Mouse (Mus musculus) lung, postnatal 10 days (tissue): ENCODE measurements at regions not wholly inside any gene's neighbourhood (a gene's known extent, or its start where the extent isn't known, plus 50 kb on each side); places are given as distances from the start of the nearest gene placed in this dataset.
A peak's percentile ranks its signal among the peaks of the same experiment; 100 is the strongest.

ENCODE experiments used
- DNase-seq: peaks from one replicate; pipeline ENCODE4 v3.0.0; 2021

GRCm38 (mm10) chr3:100401080-100401479 is 88.0 kb downstream of the Tent5c start:
- DNase-seq = no peak

- no peak for DNase-seq
Measured at GRCm38 (mm10) chr3:100397491-100397890, 91.6 kb downstream of the Tent5c start.

- DNase-seq = no peak
Measured at GRCm38 (mm10) chr3:100394911-100395604, 94.1 kb downstream of the Tent5c start.

- no peak for DNase-seq
Measured at GRCm38 (mm10) chr3:100393956-100394355, 95.2 kb downstream of the Tent5c start.

GRCm38 (mm10) chr3:100382181-100382580 is 106.9 kb downstream of the Tent5c start:
- no peak for DNase-seq

GRCm38 (mm10) chr3:100381363-100381762 is 107.8 kb downstream of the Tent5c start:
- DNase-seq = no peak

- no peak for DNase-seq
Measured at GRCm38 (mm10) chr3:100376162-100376561, 113.0 kb downstream of the Tent5c start.

- DNase-seq = no peak
Measured at GRCm38 (mm10) chr3:100366884-100367840, 122.0 kb downstream of the Tent5c start.

GRCm38 (mm10) chr3:100366447-100366846 is 122.7 kb downstream of the Tent5c start:
- DNase-seq = no peak

GRCm38 (mm10) chr3:100365354-100365945 is 123.7 kb downstream of the Tent5c start:
- DNase-seq = no peak

- no peak for DNase-seq
Measured at GRCm38 (mm10) chr3:100364706-100365105, 124.4 kb downstream of the Tent5c start.

- no peak for DNase-seq
Measured at GRCm38 (mm10) chr3:100362983-100363382, 126.1 kb downstream of the Tent5c start.

GRCm38 (mm10) chr3:100360019-100360418 is 129.1 kb downstream of the Tent5c start:
- DNase-seq = no peak

- peak; percentile 58 for DNase-seq
Measured at GRCm38 (mm10) chr3:100359036-100359435, 130.1 kb downstream of the Tent5c start.

GRCm38 (mm10) chr3:100333478-100333877 is 155.6 kb downstream of the Tent5c start:
- DNase-seq = no peak

- no peak for DNase-seq
Measured at GRCm38 (mm10) chr3:100318357-100318756, 156.2 kb upstream of the Wdr3 start.

- no peak for DNase-seq
Measured at GRCm38 (mm10) chr3:100287818-100288217, 125.6 kb upstream of the Wdr3 start.

- DNase-seq = no peak
Measured at GRCm38 (mm10) chr3:100266976-100267375, 104.8 kb upstream of the Wdr3 start.

- no peak for DNase-seq
Measured at GRCm38 (mm10) chr3:100264991-100265390, 102.8 kb upstream of the Wdr3 start.
